Mouse (Mus musculus): ENCODE data around the gene Cyth1. TPM values are rescaled to one million over a fixed set of nuclear protein-coding genes. Genes with fewer than 3 reads are reported as not detected.

Gene Cyth1
- polyA plus RNA-seq, 1 experiment from 2014 or later: 6.1 TPM

Other genes with a start within 250 kb of the Cyth1 start
- gene Dnah17, start 118.0 kb downstream of the Cyth1 start, polyA plus RNA-seq (2014; fragmentation: Nextera tagmentation; extraction: Ambion mirVana): 0.09 and 0.11 TPM in 2 replicates
- 19.2 and 20.8 TPM in 2 replicates for gene Usp36, start 41.7 kb upstream of the Cyth1 start, polyA plus RNA-seq (2014; fragmentation: Nextera tagmentation; extraction: Ambion mirVana)
- 0.14 TPM in 1 of 2 replicates, not detected in the other for gene Cep295nl, start 93.9 kb upstream of the Cyth1 start, polyA plus RNA-seq (2014; fragmentation: Nextera tagmentation; extraction: Ambion mirVana)
- gene Timp2, start 107.1 kb upstream of the Cyth1 start, polyA plus RNA-seq (2014; fragmentation: Nextera tagmentation; extraction: Ambion mirVana): 17.8 and 18.1 TPM in 2 replicates
- gene Lgals3bp, start 153.5 kb upstream of the Cyth1 start, polyA plus RNA-seq (2014; fragmentation: Nextera tagmentation; extraction: Ambion mirVana): 23.3 and 27.8 TPM in 2 replicates
- gene Cant1, start 170.5 kb upstream of the Cyth1 start, polyA plus RNA-seq (2014; fragmentation: Nextera tagmentation; extraction: Ambion mirVana): 21.1 and 21.6 TPM in 2 replicates
- 4.6 and 5.0 TPM in 2 replicates for gene C1qtnf1, start 179.6 kb upstream of the Cyth1 start, polyA plus RNA-seq (2014; fragmentation: Nextera tagmentation; extraction: Ambion mirVana)
- 13.4 and 14.3 TPM in 2 replicates for gene Engase, start 228.2 kb upstream of the Cyth1 start, polyA plus RNA-seq (2014; fragmentation: Nextera tagmentation; extraction: Ambion mirVana)

Data from liver, embryonic 11.5 days (tissue).